Mouse (Mus musculus) embryo, embryonic 10.5 days (tissue): ENCODE data around the gene Lrrtm4.

Source experiments
- DNase-seq: peaks from one replicate; pipeline ENCODE4 v3.0.0-alpha.2; 2015; ENCODE audit warnings: low spot score

Lrrtm4 gene

GRCm38 (mm10) chr6:80733416-80733815 is 714.7 kb downstream of the Lrrtm4 start:
- no peak for DNase-seq

GRCm38 (mm10) chr6:80750769-80751168 is 732.1 kb downstream of the Lrrtm4 start:
- no peak for DNase-seq

GRCm38 (mm10) chr6:80760641-80761204 is 742.0 kb downstream of the Lrrtm4 start:
- no peak for DNase-seq

DNA sequence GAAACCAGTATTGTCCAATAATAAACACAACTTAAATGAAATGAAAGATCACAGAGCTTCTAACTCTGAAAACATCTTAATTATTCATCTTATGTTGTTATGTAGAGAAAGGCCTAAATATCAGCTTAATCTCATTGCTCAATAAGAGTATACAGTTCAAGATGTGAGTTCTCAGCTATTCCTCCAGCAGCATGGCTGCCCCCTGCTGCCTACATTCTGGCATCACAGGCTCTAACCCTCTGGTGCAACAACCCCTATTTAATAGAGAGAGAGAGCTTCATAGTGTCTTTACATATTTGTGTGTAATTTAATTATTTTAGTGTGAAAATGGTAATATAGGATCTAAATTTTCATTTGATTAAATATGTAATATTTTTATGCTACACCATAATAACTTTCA is 767.6 kb downstream of the Lrrtm4 start:
- peak; percentile 26 for DNase-seq

DNA sequence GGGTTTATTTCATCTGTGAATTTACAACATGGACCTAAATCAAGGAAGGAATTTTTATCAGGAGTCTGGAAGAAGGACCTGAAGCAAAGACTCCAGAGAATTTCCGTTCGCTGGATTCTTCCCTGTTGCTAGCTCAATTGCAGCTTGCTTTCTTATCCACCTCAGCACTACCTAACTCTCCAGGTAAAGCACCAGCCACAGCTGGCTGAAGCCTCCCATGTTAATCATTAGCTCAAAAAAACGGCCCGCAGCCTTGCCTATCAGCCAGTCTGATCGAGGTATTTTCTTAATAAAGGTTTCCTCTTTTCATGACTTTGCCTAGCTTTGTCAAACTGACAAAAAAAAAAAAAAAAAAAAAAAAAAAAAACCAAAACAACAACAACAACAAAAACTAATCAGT is 805.1 kb downstream of the Lrrtm4 start:
- DNase-seq: no peak

GRCm38 (mm10) chr6:80839784-80840183 is 821.1 kb downstream of the Lrrtm4 start:
- DNase-seq: no peak

- no peak for DNase-seq
These were observed 826.6 kb downstream of the Lrrtm4 start for GRCm38 (mm10) chr6:80845294-80845693.

- peak; percentile 30 for DNase-seq
These were observed 838.4 kb downstream of the Lrrtm4 start for GRCm38 (mm10) chr6:80856910-80857543.
